Mouse (Mus musculus): ENCODE data around the gene E2f4. TPM values are rescaled to one million over a fixed set of nuclear protein-coding genes. Genes with fewer than 3 reads are reported as not detected.

Gene E2f4
- polyA plus RNA-seq, 1 experiment, result 474 TPM

DNA sequence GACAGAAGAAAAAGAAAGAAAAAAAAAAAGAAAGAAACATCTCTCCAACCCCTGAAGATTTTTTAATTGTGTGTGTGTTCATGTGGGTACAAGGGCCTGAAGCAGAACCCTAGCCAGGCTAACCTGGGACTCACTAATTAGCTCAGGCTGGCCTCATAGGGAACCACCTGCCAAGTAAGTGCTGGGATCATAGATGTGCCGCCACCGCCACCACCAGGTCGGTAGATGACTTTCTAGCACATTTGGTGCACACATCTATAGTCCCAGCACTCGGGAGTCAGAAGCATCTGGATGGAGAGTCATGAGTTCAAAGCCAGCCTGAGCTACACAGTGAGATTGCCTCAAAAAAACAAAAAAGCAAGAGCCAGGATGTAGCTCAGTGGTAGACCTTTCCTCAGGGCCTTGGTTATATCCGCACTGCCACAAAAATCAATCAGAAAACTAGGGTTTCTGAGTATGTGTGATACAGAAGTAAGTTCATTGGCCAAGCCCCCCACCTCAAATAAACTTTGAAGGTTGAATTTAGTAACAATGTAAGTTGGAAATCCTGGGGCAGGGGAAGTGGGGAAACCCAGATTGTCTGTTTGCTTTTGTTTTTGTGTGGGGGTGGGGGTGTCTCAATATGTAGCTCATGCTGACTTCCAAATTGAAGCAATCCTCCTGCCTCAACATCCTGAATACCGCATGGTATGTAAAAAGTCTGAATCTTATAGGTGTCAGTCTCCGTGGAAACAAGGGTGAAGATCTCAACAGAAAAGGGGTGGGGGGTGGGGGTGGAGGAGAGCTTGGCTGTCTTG, 39.9 kb upstream of the E2f4 start:
- TF ChIP-seq CTCF (IDR thresholded peaks at IDR 0.05; ENCODE audit: borderline replicate concordance, control insufficient read depth, extremely low read depth, insufficient read depth, low read length, poor library complexity) (no peak), POLR2A (IDR thresholded peaks at IDR 0.05; ENCODE audit: control insufficient read depth, extremely low read depth, insufficient read depth, low read length, poor library complexity) (no peak)
- Histone ChIP-seq H3K27me3 (ENCODE audit: control insufficient read depth, insufficient read depth, low read length) (no peaks in the 10 kb centered on the region), H3K27ac (ENCODE audit: control insufficient read depth, insufficient read depth, low read length) (no peak overlapping the region), H3K4me3 (ENCODE audit: control insufficient read depth, insufficient read depth, low read length) (no peak overlapping the region), H3K36me3 (ENCODE audit: control insufficient read depth, insufficient read depth, low read length) (no peaks in the 10 kb centered on the region), H3K4me1 (replicated peaks; ENCODE audit: control insufficient read depth, insufficient read depth, low read length) (peaks cover 29% of the 10 kb centered on the region)
- 92% methylated on average over 7 of the region's 7 CpGs for WGBS
- DNase-seq, result no peak

DNA sequence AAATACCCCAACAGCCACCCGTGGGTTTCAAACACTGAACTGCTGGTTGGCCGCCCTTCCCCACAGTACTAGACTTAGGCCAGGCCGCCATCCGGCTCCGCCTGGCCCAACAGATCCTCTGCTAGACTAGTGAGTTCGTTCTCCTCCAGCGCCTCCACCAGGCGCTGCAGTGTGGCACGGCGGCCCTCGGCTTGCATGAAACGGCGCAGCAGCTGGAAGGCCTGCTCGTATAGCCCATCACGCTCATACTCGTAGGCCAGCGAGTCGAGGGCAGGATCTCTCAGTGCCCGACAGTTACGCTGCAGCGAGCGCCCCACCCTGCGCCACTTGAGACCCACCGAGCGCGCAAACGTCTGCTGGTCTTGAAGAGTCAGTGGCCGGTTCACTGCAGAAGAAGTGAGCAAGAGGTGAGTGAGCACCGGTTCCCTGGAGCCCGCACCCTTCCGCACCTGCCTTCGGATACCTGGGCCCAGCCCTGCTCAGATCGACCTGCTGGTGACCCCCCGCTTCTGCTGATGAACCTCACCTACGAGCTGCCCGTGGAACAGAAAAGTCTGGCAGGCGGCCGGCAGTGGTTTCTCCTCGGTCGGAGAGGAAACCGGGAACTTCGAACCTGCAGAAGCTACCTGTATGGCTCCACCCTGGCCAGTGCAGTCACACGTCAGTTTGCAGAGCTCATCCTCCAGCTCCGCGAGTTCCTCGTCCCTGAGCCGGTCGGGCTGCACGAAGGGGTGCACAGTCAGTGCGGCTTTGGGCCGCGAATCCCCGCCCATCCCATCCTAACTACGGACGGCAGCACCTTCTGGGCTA, 38.3 kb upstream of the E2f4 start:
- H3K27me3 ChIP-seq (ENCODE audit: control insufficient read depth, insufficient read depth, low read length), result no peaks in the 10 kb centered on the region
- DNase-seq, result no peak
- no peak overlapping the region for H3K27ac ChIP-seq (ENCODE audit: control insufficient read depth, insufficient read depth, low read length)
- peaks cover 35% of the 10 kb centered on the region for H3K4me1 ChIP-seq (replicated peaks; ENCODE audit: control insufficient read depth, insufficient read depth, low read length)
- peak overlapping the region; percentile 38 for H3K4me3 ChIP-seq (ENCODE audit: control insufficient read depth, insufficient read depth, low read length)
- TF ChIP-seq POLR2A (IDR thresholded peaks at IDR 0.05; ENCODE audit: control insufficient read depth, extremely low read depth, insufficient read depth, low read length, poor library complexity) (no peak), CTCF (IDR thresholded peaks at IDR 0.05; ENCODE audit: borderline replicate concordance, control insufficient read depth, extremely low read depth, insufficient read depth, low read length, poor library complexity) (no peak)
- 60% methylated on average over 55 of the region's 55 CpGs for WGBS
- H3K36me3 ChIP-seq (ENCODE audit: control insufficient read depth, insufficient read depth, low read length), result no peaks in the 10 kb centered on the region

DNA sequence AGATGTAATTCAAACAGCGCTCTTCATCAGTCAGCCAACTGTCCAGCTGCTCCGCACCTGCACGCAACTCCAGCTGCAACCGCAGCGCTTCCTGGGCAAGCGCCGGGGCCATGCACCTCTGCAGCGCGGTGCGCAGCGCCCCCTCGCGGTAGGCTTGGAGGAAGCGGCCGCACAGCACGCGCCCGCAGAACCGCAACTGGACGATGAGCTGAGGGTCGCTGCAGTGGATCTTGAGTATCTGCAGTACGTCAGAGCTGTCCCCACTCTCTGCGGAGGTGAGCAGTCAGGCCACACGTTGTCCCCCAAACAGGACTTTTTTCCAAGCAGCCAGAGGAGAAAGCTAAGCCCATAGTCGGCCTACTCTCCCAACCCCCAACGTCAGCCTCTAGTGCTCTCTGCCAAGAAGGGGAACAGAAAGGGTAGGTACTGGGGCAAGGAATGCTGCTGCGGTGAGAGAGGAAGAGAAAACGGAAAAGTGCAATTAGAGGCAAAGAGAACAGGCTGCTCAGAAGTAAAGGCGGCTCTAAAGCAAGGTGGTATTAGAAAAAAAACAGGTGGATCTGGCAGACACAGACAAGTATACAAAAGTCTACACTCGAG, 37.6 kb upstream of the E2f4 start:
- DNase-seq, result peak; percentile 75
- 1% methylated on average over 30 of the region's 30 CpGs for WGBS
- no peaks in the 10 kb centered on the region for H3K36me3 ChIP-seq (ENCODE audit: control insufficient read depth, insufficient read depth, low read length)
- H3K27ac ChIP-seq (ENCODE audit: control insufficient read depth, insufficient read depth, low read length), result no peak overlapping the region
- no peaks in the 10 kb centered on the region for H3K27me3 ChIP-seq (ENCODE audit: control insufficient read depth, insufficient read depth, low read length)
- TF ChIP-seq CTCF (IDR thresholded peaks at IDR 0.05; ENCODE audit: borderline replicate concordance, control insufficient read depth, extremely low read depth, insufficient read depth, low read length, poor library complexity) (peak; percentile 100), POLR2A (IDR thresholded peaks at IDR 0.05; ENCODE audit: control insufficient read depth, extremely low read depth, insufficient read depth, low read length, poor library complexity) (no peak)
- H3K4me1 ChIP-seq (replicated peaks; ENCODE audit: control insufficient read depth, insufficient read depth, low read length), result peaks cover 31% of the 10 kb centered on the region
- H3K4me3 ChIP-seq (ENCODE audit: control insufficient read depth, insufficient read depth, low read length), result peak overlapping the region; percentile 38

DNA sequence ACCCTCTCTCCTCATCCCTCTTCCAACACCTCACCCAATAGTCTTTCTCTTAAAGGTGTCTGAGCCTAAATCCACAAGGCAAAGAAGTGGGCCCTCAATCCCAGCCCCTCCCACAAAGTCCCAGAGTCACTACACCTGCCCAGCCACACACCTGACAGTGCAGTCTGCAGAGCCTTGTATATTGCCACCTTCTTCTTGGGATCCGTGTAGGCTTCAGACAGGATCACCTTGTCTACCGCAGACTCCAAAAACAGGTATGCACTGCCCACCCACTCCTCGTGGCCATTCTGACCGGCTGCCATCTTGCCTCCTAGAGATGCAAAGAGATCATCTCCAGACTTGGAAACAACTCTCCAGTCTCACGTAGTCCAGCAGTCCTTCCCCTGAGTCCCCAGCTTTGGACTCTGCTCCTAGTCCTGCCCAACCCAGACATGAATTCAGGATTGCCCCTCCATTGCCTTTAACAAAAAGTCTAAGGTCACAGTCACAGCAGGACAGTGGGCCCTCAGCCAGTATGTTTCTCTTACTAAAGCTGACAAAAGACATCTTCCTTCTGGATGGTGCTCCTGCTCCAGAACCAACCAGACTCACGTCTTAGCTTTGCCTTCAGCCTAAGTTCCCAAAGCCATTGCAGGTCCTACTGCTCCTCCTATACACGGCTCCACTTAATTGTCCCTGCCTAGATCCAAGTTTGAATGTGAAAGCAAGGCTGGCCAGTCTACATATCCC, 36.9 kb upstream of the E2f4 start:
- Histone ChIP-seq H3K27me3 (ENCODE audit: control insufficient read depth, insufficient read depth, low read length) (no peaks in the 10 kb centered on the region), H3K27ac (ENCODE audit: control insufficient read depth, insufficient read depth, low read length) (no peak overlapping the region), H3K4me1 (replicated peaks; ENCODE audit: control insufficient read depth, insufficient read depth, low read length) (peaks cover 26% of the 10 kb centered on the region), H3K4me3 (ENCODE audit: control insufficient read depth, insufficient read depth, low read length) (no peak overlapping the region), H3K36me3 (ENCODE audit: control insufficient read depth, insufficient read depth, low read length) (no peaks in the 10 kb centered on the region)
- DNase-seq, result no peak
- TF ChIP-seq POLR2A (IDR thresholded peaks at IDR 0.05; ENCODE audit: control insufficient read depth, extremely low read depth, insufficient read depth, low read length, poor library complexity) (no peak), CTCF (IDR thresholded peaks at IDR 0.05; ENCODE audit: borderline replicate concordance, control insufficient read depth, extremely low read depth, insufficient read depth, low read length, poor library complexity) (no peak)
- 87% methylated on average over 7 of the region's 7 CpGs for WGBS

DNA sequence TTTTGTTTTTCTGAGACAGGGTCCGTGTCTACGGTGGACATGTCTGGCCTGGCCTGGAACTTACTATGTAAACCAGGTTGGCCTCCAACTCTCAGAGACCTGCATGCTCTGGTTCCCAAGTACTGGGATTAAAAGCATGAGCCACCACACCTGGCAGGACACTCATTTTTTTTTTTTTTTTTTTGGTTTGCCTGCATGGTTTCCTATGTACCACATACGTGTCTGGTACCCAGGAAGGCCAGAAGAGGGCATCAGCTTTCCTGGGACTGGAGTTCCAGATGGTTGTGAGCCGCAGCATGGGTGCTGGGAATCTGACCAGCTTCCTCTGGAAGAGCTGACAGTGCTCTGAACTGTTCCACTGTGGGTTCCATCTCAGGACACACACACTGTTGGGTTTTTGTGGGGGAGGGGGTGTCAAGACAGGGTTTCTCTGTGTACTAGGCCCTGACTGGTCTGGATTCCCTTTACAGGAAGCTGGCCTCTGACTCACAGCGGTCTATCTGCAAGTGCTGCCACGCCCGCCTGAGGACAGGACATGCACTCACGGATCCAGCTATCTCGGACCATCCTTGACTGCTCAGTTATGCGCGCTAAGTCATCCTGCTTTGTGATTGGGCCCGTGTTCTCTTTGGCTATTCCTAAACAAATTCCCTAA, 36.0 kb upstream of the E2f4 start:
- H3K27me3 ChIP-seq (ENCODE audit: control insufficient read depth, insufficient read depth, low read length), result no peaks in the 10 kb centered on the region
- no peaks in the 10 kb centered on the region for H3K36me3 ChIP-seq (ENCODE audit: control insufficient read depth, insufficient read depth, low read length)
- H3K4me3 ChIP-seq (ENCODE audit: control insufficient read depth, insufficient read depth, low read length), result no peak overlapping the region
- peaks cover 26% of the 10 kb centered on the region for H3K4me1 ChIP-seq (replicated peaks; ENCODE audit: control insufficient read depth, insufficient read depth, low read length)
- TF ChIP-seq POLR2A (IDR thresholded peaks at IDR 0.05; ENCODE audit: control insufficient read depth, extremely low read depth, insufficient read depth, low read length, poor library complexity), result no peak
- no peak for TF ChIP-seq CTCF (IDR thresholded peaks at IDR 0.05; ENCODE audit: borderline replicate concordance, control insufficient read depth, extremely low read depth, insufficient read depth, low read length, poor library complexity)
- WGBS, result 98% methylated on average over 12 of the region's 12 CpGs
- DNase-seq, result no peak
- H3K27ac ChIP-seq (ENCODE audit: control insufficient read depth, insufficient read depth, low read length), result no peak overlapping the region

Data from thymus, adult 2 months (tissue).